Mouse (Mus musculus): ENCODE measurements around the gene Lcor. TPM values are rescaled to one million over a fixed set of nuclear protein-coding genes. Genes with fewer than 3 reads are reported as not detected.

The Lcor gene
- total RNA-seq, 4 experiments from 2014 or later: 13.9 to 26.2 (median 19.9) TPM

DNA sequence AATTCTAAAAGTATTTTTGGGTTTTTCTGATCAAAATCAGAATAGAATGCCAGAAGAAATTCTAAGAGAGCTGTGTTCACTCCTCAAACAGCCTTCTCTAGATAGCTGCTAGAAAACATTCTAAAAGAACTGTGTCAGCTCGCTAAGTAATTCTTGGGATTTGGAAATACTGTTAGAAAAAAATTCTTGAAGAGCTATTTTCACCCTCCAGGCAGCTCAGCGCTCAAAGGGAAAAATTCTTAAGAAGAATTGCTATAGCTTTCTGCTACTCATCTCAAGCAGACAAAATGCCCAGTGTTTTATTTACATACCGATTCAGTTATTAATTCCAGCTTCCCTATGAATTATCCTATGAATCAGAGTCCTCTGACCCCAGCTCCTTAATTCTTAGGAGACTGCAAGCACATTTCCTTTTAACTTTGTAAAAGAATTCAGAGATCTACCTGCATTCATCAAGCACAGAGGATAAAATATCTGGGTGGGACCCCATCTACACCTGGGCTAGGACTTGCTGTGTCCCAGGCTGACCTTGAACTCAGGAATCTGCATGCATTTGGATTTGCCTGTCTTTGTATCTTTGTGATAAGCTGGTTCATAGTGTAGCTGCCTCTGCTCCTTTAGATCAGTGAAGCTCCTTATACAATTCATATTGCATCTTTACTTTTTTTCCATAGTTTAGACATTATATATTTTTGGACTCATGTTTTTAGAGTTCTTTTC lies 5.7 kb upstream of the Lcor start:
- no peak for DNase-seq

- peak; percentile 19 for DNase-seq
Measured at GRCm38 (mm10) chr19:41481030-41481886, 1.2 kb upstream of the Lcor start.

GRCm38 (mm10) chr19:41481887-41482189 lies 599 bp upstream of the Lcor start:
- no peak for DNase-seq

DNA sequence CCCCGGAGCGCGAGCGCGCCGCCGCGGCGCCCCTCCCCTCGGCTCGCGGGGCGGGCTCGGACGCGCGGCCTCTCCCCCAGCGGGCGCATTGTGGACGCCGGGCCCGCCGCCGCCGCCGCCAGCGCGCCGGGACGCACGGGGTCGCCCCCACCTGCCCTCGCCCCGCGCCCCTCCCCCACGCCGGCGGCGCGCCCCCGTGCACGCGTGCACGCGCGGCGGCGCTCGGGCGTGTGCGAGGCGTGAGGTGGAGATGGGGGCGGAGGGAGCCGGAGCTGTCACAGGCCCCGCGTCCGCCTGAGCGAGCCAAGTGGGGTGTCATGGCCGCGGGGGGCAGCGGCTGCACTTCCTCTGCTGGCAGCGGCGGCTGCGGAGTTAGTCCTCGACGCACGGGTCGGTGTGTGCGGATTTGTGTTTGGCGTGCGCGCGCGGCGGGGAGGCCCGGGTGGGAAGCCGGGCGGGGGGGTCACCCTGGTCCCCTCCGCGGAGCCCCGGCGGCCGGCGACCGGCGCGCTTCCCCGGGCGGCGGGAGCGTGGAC lies 540 bp downstream of the Lcor start:
- peak; percentile 69 for DNase-seq

DNA sequence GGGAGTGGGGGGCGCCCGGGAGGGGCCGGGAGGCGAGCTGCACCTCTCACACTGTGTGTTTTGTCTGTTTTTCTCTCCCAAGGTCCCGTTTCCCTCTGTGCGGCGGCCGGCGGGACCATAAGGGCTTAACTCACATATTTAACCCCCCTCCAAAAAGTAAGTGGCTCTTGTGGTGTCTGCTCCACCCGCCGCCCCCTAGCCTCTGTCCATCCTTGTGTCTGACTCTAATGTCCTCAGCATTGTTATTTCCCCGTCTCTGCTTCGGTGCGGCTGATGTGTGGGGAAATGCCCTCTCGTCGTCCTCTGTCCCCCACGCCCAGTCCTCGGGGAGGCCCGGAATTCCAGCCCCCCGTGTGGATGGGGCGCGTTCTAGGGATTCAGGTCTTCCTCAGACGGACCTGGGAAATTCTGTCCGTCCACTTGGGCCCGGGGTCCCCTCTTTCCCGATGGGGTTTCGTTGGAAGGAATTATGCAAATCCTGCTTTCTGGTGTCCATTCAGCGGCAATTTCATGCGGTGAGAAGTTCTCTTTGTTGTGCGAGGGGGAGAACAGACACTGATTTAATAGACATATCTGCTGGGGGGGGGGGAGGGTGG lies 1.1 kb downstream of the Lcor start:
- DNase-seq: peak; percentile 31

DNA sequence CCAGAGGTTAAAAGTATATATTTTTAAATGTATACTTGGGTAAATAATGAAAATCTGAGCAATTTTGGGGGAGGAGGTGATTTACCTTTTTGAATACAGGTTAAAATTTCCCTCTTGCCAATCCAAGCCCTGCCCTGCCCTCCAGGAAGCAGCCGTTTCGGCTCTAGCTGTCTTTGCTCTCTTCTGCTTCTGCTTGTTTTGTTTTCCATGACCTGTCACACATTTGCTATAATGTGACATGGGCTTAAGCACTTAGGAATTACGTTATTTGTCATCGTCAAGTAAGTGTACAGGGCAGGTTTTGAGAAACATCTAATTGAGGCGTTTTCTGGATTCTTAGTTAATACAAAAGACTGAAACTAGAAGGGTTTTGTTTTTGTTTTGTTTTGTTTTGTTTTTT lies 1.9 kb downstream of the Lcor start:
- DNase-seq: no peak

DNA sequence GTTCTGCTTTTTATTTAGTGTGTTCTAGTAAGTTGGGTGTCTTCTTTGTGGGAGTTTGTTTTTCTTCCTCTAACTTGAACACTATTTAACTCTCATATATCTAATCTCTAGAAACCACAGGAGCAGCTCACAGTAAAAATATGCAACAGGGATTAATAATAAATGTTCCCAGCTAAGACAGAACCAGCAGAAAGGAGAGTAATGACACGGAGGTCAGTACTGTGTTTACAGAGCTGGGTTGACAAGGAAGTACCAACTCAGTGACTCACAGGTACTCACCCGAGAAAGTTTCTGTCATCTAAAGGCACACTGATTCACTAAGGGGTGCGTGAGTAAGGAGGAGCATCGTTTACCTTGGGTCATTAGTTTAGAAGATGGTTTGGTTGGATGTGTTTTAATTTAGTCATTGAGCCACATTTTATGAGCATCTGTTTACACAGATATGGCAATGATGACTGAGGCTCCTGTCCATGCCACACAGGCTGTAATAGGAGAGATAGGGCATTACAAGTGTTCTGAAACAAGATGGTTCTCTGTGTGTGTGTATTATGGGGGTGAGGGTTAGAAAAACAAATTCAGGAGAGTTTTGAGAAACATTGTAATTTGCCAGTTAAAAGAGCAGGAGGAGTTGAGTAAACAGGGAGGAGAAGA lies 13.1 kb downstream of the Lcor start:
- DNase-seq: no peak

GRCm38 (mm10) chr19:41496058-41496457 lies 13.6 kb downstream of the Lcor start:
- DNase-seq: no peak

GRCm38 (mm10) chr19:41507872-41508271 lies 25.4 kb downstream of the Lcor start:
- DNase-seq: no peak

DNA sequence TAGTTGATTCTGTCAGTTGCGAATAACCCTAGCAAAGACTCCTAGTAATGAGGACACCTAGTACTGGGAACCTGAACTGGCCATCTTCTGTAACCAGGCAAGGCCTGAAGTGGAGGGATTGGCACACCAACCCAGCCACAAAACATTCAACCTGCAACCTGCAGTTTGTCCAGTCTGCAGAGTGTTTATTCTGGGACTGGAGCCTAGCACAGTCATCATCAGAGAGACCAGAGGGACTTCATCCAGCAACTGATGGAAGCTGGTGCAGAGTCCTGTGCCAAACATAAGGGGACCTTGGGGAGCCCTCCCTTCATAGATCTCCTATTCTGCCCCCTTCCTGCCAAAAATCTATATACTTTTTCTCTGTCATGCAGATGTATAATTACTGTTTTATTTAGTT lies 32.4 kb downstream of the Lcor start:
- no peak for DNase-seq

DNA sequence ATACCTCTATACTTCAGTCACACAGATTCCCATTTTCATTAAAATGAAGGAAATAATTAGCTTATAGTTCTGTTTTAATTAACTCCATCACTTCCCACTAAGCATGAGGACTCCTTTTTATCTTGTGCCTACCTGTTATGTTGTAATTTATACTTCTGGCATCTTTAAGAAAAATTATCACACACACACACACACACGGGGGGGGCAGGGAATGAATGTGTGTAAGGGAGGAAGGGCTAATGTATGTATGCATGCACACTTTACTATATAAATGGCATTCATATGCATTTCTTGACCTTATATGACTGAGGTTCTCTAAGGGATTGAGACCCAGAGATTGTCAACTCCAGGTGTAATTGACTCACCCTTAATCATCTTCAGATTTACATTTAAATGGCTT lies 33.1 kb downstream of the Lcor start:
- no peak for DNase-seq

- no peak for DNase-seq
Measured at GRCm38 (mm10) chr19:41517006-41517405, 34.6 kb downstream of the Lcor start.

- no peak for DNase-seq
Measured at GRCm38 (mm10) chr19:41519121-41519520, 36.7 kb downstream of the Lcor start.

DNA sequence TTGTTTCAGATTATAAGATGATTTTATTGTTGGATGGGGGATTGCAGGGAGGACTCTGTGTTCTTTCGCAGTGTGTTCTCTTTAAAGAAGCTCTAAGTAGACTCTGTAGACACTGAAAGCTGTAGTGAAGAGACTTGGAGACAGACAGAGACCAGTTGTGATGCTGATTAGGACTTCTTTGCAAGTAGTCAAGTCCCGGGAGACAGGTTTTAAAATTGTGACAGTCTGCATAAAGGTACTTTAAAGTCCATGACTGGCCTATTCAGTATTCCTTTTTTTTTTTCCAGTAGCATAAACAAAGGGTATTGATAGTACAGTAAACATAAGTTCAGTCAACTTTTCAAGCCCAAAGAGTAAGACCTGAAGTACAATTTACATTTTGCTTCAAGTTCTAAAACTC lies 39.8 kb downstream of the Lcor start:
- no peak for DNase-seq

DNA sequence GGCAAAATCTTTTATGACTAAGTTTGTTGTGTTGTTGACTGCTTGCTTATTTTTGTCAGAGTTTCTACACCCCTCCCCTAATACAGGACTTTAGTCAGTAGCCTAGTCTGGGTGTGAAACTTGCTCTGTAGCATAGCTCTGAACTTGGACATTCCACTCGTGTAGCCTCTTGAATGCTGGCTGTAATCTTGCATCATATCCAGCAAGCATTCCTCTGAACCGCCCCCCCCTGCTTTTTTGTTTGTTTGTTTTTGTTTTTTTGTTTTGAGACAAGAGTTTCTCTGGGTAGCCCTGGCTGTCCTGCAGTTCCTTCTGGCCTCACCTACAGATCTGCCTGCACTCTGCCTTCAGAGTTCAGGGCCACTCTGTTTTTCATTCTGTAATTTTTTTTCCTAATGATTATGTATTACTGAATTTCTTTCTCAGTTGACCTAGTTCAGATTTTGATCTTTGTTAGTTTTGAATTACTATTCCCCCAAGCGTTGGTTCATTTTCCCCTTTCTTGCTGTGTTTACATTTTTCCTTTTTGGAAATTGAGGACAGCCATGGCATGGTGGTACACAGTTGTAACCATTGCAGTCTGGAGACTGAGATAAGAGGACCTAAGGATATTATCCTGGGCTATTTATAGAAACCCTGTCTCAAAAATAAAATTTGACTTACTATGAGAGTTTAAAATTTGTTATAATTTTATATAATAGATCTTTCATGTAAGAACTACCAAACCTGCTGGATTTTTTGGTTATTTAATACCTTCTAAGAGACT lies 41.5 kb downstream of the Lcor start:
- no peak for DNase-seq

DNA sequence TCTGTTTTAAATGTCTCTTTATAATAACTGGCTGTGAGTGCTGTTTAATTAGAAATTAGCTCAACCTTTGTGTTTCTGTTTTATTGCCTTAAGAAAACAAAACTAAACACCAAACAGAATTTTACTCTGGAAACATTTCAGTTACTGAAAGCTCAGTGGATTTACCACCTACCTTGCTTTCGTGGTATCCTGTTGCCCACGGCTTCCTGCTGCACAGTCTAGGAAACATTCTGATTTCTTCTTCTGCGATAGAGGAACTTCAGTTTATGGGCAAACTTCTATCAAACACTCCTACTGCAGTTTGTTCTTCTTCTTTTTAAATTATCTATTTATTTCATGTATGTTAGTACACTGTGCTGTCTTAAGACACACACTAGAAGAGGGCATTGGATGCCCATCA lies 46.7 kb downstream of the Lcor start:
- no peak for DNase-seq

- DNase-seq: no peak
Measured at GRCm38 (mm10) chr19:41534021-41534420, 51.6 kb downstream of the Lcor start.

GRCm38 (mm10) chr19:41556981-41557380 lies 74.5 kb downstream of the Lcor start:
- DNase-seq: no peak

DNA sequence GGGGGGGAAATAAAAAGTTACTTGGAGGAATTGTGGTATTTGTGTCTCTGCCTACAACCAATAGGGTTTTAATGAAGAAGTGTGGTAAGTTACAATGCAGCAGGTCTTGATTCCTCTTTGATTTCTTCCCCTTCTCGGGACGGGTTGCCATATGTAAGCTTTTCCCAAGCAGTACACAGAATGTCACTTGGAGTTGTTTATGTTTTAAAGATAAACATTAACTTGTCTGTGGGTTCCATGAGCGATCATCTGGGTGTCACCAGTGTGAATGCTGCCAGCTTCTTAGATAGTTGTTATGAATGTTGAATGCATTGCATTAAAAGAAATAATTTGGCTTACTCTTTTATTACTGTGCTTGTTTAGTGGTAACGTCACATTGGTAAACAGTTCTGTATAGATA lies 75.1 kb downstream of the Lcor start:
- DNase-seq: no peak

- DNase-seq: no peak
Measured at GRCm38 (mm10) chr19:41558891-41559486, 76.6 kb downstream of the Lcor start.

GRCm38 (mm10) chr19:41560856-41561255 lies 78.4 kb downstream of the Lcor start:
- DNase-seq: no peak

GRCm38 (mm10) chr19:41568791-41569190 lies 86.4 kb downstream of the Lcor start:
- no peak for DNase-seq
